Mouse (Mus musculus): ENCODE results near the gene Olfr308.
"Not testable (repeated sequence)": the region's sequence is repeated elsewhere in the genome, so short reads cannot be mapped to it uniquely, and the experiment has no call there.

The Olfr308 gene

GRCm38 (mm10) chr7:86325530-86325929, at the start of gene Olfr308:
Gene Olfr308 (minus strand): TSS chr7:86325630.
- no peak for DNase-seq (ENCODE audit: low spot score)

GRCm38 (mm10) chr7:86366828-86367227, 41.4 kb upstream of the Olfr308 start, which contains the start of gene Olfr305:
Gene Olfr305 (minus strand): TSS chr7:86366928.
- DNase-seq (ENCODE audit: low spot score) = no peak

GRCm38 (mm10) chr7:86346296-86346695, 20.9 kb upstream of the Olfr308 start:
- not testable (repeated sequence) for DNase-seq (ENCODE audit: low spot score)

- DNase-seq (ENCODE audit: low spot score) = no peak
These were observed 18.8 kb upstream of the Olfr308 start for GRCm38 (mm10) chr7:86344253-86344652.

- no peak for DNase-seq (ENCODE audit: low spot score)
These were observed 17.6 kb upstream of the Olfr308 start for GRCm38 (mm10) chr7:86342881-86343565.

GRCm38 (mm10) chr7:86337486-86337885, 12.1 kb upstream of the Olfr308 start, which contains the start of gene Olfr307:
Gene Olfr307 (minus strand): TSS chr7:86337586.
- no peak for DNase-seq (ENCODE audit: low spot score)

GRCm38 (mm10) chr7:86321323-86321722, 4.1 kb downstream of the Olfr308 start:
- no peak for DNase-seq (ENCODE audit: low spot score)

- DNase-seq (ENCODE audit: low spot score) = no peak
These were observed 11.8 kb downstream of the Olfr308 start, which contains the start of gene Olfr309 for GRCm38 (mm10) chr7:86313608-86314007. Gene Olfr309 (minus strand): TSS chr7:86313708.

GRCm38 (mm10) chr7:86277072-86277471, 48.4 kb downstream of the Olfr308 start, which contains the start of gene Olfr310:
Gene Olfr310 (minus strand): TSS chr7:86277172.
- no peak for DNase-seq (ENCODE audit: low spot score)

All from testis, postnatal 14 days (tissue).